Mouse (Mus musculus) liver, embryonic 15.5 days (tissue): ENCODE results near the gene Napb. TPM values are rescaled to one million over a fixed set of nuclear protein-coding genes. Genes with fewer than 3 reads are reported as not detected.

Experiments used
- ATAC-seq: fragments of 200-750 bp; cut with Nextera tagmentation; 2 replicates; pipeline ENCODE4 v1.8.0; 2017; ENCODE audit warnings: moderate number of reproducible peaks, mild to moderate bottlenecking, moderate library complexity; ENCODE audit not compliant: insufficient read depth
- H3K27ac ChIP-seq: fragments of 300-500 bp; sonication (generic); replicated peaks from 2 replicates; pipeline ENCODE4 v1.5.1; 2015; ENCODE audit warnings: mild to moderate bottlenecking, inconsistent platforms
- H3K27me3 ChIP-seq: fragments of 300-500 bp; sonication (generic); 2 replicates; pipeline ENCODE4 v1.6.1; 2015; ENCODE audit warnings: mild to moderate bottlenecking, inconsistent platforms
- H3K36me3 ChIP-seq: fragments of 300-500 bp; sonication (generic); replicated peaks from 2 replicates; pipeline ENCODE4 v1.6.1; 2015; ENCODE audit warnings: moderate library complexity, mild to moderate bottlenecking, inconsistent platforms
- H3K4me1 ChIP-seq: fragments of 300-500 bp; sonication (generic); replicated peaks from 2 replicates; pipeline ENCODE4 v1.6.1; 2015; ENCODE audit warnings: inconsistent platforms
- H3K4me2 ChIP-seq: fragments of 300-500 bp; sonication (generic); 2 replicates; pipeline ENCODE4 v1.6.1; 2015; ENCODE audit warnings: moderate library complexity, mild to moderate bottlenecking, inconsistent platforms
- H3K4me3 ChIP-seq: fragments of 300-500 bp; sonication (generic); replicated peaks from 2 replicates; pipeline ENCODE4 v1.5.1; 2015; ENCODE audit warnings: mild to moderate bottlenecking, inconsistent platforms
- H3K9ac ChIP-seq: fragments of 300-500 bp; sonication (generic); 2 replicates; pipeline ENCODE4 v1.6.1; 2015; ENCODE audit warnings: moderate library complexity, mild to moderate bottlenecking, inconsistent platforms
- H3K9me3 ChIP-seq: fragments of 300-500 bp; sonication (generic); replicated peaks from 2 replicates; pipeline ENCODE4 v1.6.1; 2016; ENCODE audit warnings: inconsistent platforms
- WGBS: fragments of 180-500 bp; shearing (Covaris S2); methylation state at CpG from one replicate; pipeline ENCODE4 v1.1.7; 2015; ENCODE audit warnings: mixed read lengths; ENCODE audit not compliant: insufficient replicate concordance; 5-methylcytosine and 5-hydroxymethylcytosine counted together
- polyA plus RNA-seq: library from polyadenylated mRNA; unstranded; fragments of >200 nt; fragmentation: Nextera tagmentation; extraction: Ambion mirVana; gene quantifications from 2 replicates; pipeline ENCODE4 v1.2.1, GENCODE M21; 2015

The Napb gene
- polyA plus RNA-seq, 1 experiment from 2014 or later, result 0.30 TPM

DNA sequence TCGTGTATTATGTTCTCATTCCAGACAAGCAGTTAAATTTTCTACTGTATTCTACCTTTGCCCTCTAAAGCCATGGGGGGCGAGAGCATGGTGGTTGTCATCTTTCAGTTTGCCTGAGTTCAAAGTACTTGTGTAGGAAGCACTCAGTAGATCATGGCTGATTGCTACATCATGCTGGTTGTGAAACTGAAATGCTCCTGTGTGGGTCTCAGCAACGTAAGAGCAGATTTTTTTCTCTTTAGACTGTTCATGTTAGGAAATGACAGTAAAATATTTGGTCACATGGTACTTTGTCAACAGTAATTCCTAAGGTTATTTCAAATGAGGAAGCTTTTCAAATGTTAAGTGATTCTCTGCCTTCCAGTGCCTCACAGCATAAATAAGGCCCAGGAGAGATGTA lies 46.6 kb downstream of the Napb start:
- Histone ChIP-seq H3K27me3 (no peaks in the 10 kb centered on the region), H3K27ac (peak overlapping the region; percentile 53; the same call in 1 of the 2 replicates), H3K36me3 (peaks cover 42% of the 10 kb centered on the region), H3K9me3 (no peaks in the 10 kb centered on the region), H3K4me1 (peaks cover 35% of the 10 kb centered on the region), H3K9ac (no peak overlapping the region), H3K4me2 (peak overlapping the region; percentile 8; the same call in 1 of the 2 replicates), H3K4me3 (no peak overlapping the region)
- no peak for ATAC-seq
- WGBS, result 62% methylated on average over 3 of the region's 3 CpGs

DNA sequence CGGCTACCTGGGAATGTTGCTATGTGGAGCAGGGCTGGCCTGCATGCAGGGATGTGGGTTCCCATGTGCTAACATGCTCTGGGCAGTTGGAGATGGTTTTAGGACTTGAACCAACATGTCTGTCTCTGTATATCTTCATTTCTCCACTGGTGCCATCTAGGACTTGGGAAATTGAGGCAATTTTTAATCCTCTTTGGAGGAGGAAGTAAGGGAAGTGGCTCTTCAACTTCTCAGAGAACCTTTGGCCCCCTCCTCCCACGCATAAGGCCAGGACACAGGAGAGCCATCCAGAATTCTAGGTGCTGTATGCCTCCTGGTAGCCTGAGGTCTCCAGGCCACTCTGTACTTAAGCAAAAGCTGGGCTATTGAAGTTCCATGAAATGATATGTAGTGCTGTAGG lies 47.3 kb downstream of the Napb start:
- no peaks in the 10 kb centered on the region for H3K9me3 ChIP-seq
- no peaks in the 10 kb centered on the region for H3K27me3 ChIP-seq
- H3K4me3 ChIP-seq, result no peak overlapping the region
- 68% methylated on average over 2 of the region's 2 CpGs for WGBS
- H3K36me3 ChIP-seq, result peaks cover 37% of the 10 kb centered on the region
- H3K4me2 ChIP-seq, result no peak overlapping the region
- H3K4me1 ChIP-seq, result peaks cover 41% of the 10 kb centered on the region
- no peak for ATAC-seq
- no peak overlapping the region for H3K9ac ChIP-seq
- H3K27ac ChIP-seq, result peak overlapping the region; percentile 53

DNA sequence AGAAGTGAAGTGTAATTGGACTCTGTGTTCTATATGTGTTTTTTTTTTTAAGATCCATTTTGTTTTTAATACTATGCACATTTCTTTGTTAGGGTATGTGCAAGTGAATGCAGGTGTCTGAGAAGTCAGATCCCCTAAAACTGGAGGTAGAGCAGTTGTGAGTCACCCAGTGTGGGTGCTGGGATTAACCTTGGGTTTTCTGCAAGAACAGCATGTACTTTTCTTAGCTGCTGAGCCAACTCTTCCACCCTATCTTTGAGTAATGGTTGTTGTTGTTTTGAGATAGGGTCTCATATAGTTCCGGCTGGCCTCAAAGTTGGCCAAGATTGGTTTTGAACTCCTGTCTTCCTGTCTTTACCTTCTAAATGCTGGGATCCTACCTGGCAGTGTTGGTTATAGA lies 49.2 kb downstream of the Napb start:
- Histone ChIP-seq H3K4me3 (no peak overlapping the region), H3K4me2 (0 out of 2 replicates have a peak overlapping the region, but pooled peaks have one; percentile 1), H3K36me3 (peaks cover 27% of the 10 kb centered on the region), H3K9me3 (no peaks in the 10 kb centered on the region), H3K27me3 (no peaks in the 10 kb centered on the region), H3K4me1 (peaks cover 59% of the 10 kb centered on the region), H3K27ac (no peak overlapping the region), H3K9ac (no peak overlapping the region)
- no peak for ATAC-seq
- WGBS, result 64% methylated on average over 1 of the region's 1 CpGs

DNA sequence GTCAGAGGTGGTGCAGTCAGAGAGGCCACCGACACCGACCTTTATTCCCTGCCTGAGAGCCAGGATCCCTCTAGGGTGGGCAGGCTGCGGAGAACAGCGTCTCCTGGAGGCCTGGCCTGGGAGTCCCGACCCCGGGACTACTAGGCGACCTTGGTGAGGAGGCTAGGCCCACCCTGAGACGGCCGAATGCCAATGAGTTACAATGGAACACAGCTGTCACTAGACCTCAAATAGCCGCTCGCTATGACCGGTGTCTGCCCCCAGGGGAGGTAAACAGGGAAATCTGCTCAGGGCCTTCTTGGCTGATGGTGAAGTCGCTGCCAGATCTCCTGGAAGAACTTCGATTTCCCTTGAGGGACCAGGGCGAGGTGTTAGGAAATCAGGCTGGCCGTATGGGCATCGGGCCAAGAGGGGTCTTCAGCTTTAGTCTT lies 50.8 kb downstream of the Napb start:
- H3K9ac ChIP-seq, result peak overlapping the region; percentile 84
- H3K4me1 ChIP-seq, result peaks cover 69% of the 10 kb centered on the region
- peak; percentile 63 for ATAC-seq
- 8% methylated on average over 17 of the region's 17 CpGs for WGBS
- H3K27ac ChIP-seq, result peak overlapping the region; percentile 78
- H3K4me2 ChIP-seq, result peak overlapping the region; percentile 91
- H3K9me3 ChIP-seq, result no peaks in the 10 kb centered on the region
- H3K36me3 ChIP-seq, result peaks cover 35% of the 10 kb centered on the region
- peak overlapping the region; percentile 84 for H3K4me3 ChIP-seq
- no peaks in the 10 kb centered on the region for H3K27me3 ChIP-seq

DNA sequence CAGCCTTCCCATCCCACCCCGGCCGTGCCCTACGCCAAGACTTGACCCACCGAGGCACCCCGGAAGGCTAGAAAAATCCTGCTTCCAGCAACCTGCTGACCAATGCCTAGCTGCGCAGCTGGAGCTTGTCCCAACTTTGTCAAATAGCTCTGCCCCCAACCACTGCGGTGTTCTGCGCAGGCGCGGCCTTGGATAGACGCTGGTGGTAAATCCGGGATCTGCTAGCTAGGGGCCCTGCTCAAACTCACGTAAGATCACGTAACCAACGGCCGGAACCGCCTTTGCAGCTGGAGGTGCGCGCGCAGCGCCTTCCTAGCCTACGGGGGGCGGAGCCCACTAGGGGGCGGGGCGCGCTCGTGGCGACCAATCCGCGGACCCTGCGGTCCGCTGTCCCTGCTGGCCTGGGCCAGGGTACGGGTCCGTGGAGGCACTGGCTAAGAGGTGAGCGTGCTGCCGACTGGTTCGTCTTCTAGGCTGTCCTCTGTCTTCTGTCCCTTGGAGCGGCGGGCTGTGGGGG lies 51.4 kb downstream of the Napb start, which contains the start of gene Gzf1:
Gene Gzf1 (plus strand): TSS at position 249 of the 517 bp plus-strand sequence.
- WGBS, result 0% methylated on average over 39 of the region's 39 CpGs
- peak within 1 kb of the TSS; percentile 84 for H3K4me3 ChIP-seq
- H3K4me1 ChIP-seq, result peaks cover 74% of the 10 kb centered on the region
- H3K9ac ChIP-seq, result peak within 1 kb of the TSS; percentile 84
- peak; percentile 93 for ATAC-seq
- no peaks in the 10 kb centered on the region for H3K9me3 ChIP-seq
- peak within 1 kb of the TSS; percentile 86 for H3K27ac ChIP-seq
- peaks cover 40% of the 10 kb centered on the region for H3K36me3 ChIP-seq
- peak within 1 kb of the TSS; percentile 91 for H3K4me2 ChIP-seq
- H3K27me3 ChIP-seq, result no peaks in the 10 kb centered on the region

DNA sequence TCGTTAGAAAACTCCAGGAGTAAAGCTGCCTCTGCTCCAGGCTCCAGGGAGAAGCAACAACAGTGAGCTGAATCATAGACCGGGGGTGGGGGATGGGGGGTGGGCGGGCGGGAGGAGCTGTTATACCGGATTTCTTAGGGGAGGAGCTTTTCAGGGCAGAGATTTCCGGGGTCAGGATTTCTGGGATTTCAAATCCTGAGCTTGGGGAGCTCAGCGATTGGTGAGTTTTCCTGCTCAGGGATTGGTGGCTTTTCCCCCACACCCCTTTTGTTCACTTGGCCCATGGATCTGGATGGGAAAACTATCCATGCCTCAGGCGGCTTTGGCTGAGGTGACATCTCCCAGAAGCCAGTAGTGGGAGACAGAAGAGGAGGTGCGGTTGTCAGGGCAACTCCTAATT lies 52.9 kb downstream of the Napb start:
- ATAC-seq, result no peak
- Histone ChIP-seq H3K27me3 (no peaks in the 10 kb centered on the region), H3K9me3 (no peaks in the 10 kb centered on the region), H3K27ac (peak overlapping the region; percentile 86), H3K36me3 (peaks cover 46% of the 10 kb centered on the region), H3K4me3 (no peak overlapping the region), H3K4me2 (peak overlapping the region; percentile 91), H3K9ac (no peak overlapping the region), H3K4me1 (peaks cover 72% of the 10 kb centered on the region)
- 43% methylated on average over 9 of the region's 9 CpGs for WGBS

DNA sequence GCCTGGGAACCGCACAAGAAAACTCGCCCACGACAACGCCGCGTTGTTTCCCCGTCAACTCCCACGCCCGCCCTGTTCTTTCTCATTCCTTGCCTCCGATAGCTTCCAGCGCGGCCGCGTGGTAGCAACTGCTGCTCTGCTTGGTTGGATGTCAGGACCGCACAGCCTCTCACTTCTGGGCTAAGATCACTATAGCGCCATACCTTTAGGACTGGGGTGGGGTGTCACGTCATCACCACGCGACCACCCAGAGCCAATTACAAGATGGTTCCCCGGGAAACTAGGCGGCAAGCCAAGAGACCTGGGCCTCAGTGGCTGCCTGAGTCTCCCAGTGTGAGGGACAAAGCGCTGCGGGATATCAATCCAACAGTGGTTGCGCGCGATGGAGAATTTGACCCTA lies 54.5 kb downstream of the Napb start:
- ATAC-seq, result no peak
- H3K9ac ChIP-seq, result no peak overlapping the region
- WGBS, result 59% methylated on average over 26 of the region's 26 CpGs

DNA sequence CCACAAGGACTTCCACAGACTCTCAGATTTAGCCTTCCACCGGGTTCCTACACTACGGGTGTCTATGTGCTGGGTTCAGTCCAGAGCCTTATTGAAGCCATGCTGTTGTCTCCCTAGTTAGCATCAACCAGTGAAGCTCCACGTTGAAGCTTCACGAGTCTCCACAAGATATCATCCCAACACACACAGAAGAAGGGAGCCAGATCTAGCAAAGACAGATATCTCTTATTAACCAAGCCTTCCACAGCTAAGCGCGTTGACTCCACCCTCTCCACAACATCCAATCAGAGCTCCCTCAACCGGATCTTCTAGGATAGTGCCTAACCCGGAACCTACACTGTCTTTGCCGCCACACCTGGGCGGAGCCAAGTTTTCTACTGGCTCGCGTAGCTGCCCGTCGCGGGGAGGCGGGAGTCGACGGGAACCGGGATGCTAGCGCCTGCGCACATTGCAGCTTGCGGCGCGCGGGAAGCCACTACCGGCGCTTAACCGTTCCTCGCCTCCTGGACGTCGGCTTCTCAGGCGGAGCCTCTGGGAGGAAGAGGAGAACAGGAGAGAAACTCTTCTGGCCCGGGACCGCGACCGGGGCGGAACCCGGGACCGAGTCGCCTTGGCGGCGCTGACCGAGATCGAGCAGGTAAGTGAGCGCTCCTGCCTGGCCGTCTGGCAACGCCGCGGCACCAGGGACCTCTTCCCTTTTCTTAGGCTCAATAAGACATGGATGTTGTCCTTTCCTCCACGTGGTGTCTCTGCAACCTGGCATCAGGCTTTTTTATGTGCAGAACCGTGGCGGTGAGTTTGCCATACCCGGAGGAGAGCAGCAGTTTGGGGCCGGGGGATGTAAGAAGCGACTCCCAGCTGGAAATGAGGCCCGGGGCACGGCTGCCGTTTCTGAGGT lies 59.8 kb downstream of the Napb start, which contains the start of gene Nxt1:
Gene Nxt1 (plus strand): TSS at position 403 of the 898 bp plus-strand sequence.
- H3K4me3 ChIP-seq, result peak within 1 kb of the TSS; percentile 73
- H3K4me1 ChIP-seq, result peaks cover 40% of the 10 kb centered on the region
- H3K4me2 ChIP-seq, result peak within 1 kb of the TSS; percentile 78
- peak within 1 kb of the TSS; percentile 77 for H3K9ac ChIP-seq
- peak within 1 kb of the TSS; percentile 89 for H3K27ac ChIP-seq
- WGBS, result under 1% methylated on average over 58 of the region's 58 CpGs
- ATAC-seq, result peak; percentile 100
- H3K36me3 ChIP-seq, result peaks cover 34% of the 10 kb centered on the region
- H3K27me3 ChIP-seq, result no peaks in the 10 kb centered on the region; the same call in 1 of the 2 replicates
- H3K9me3 ChIP-seq, result no peaks in the 10 kb centered on the region

More for the DNA sequence above, 54.5 kb downstream of the Napb start:
- no peaks in the 10 kb centered on the region for H3K9me3 ChIP-seq
- peak overlapping the region; percentile 52; the same call in 1 of the 2 replicates for H3K27ac ChIP-seq
- H3K4me1 ChIP-seq, result peaks cover 74% of the 10 kb centered on the region
- H3K27me3 ChIP-seq, result no peaks in the 10 kb centered on the region
- peaks cover 42% of the 10 kb centered on the region for H3K36me3 ChIP-seq
- H3K4me3 ChIP-seq, result peak overlapping the region; percentile 38
- peak overlapping the region; percentile 42 for H3K4me2 ChIP-seq

DNA sequence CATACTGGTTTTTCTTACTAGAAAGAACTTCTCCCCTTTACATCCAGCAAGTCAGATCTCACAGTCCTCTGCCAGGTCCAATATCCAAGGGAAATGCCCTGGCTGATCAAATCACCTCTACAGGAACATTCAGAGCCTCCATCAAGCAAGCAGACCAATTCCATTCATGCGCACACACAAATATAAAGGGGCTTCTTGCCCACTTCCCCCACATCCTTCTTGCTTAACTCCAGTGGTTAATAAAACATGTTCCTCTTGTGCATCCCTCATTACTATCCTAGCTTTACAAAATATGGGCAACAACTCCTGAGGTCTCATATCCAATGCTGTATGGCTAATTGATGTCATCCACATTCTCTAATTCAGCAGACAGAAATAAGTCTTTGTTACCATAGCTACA lies 68.8 kb downstream of the Napb start:
- no peaks in the 10 kb centered on the region for H3K36me3 ChIP-seq
- H3K4me3 ChIP-seq, result no peak overlapping the region
- H3K4me2 ChIP-seq, result no peak overlapping the region
- no peak for ATAC-seq
- peaks cover 13% of the 10 kb centered on the region for H3K27me3 ChIP-seq
- H3K27ac ChIP-seq, result no peak overlapping the region
- H3K4me1 ChIP-seq, result no peaks in the 10 kb centered on the region
- H3K9ac ChIP-seq, result no peak overlapping the region
- WGBS, result 54% methylated on average over 1 of the region's 1 CpGs
- H3K9me3 ChIP-seq, result no peaks in the 10 kb centered on the region

DNA sequence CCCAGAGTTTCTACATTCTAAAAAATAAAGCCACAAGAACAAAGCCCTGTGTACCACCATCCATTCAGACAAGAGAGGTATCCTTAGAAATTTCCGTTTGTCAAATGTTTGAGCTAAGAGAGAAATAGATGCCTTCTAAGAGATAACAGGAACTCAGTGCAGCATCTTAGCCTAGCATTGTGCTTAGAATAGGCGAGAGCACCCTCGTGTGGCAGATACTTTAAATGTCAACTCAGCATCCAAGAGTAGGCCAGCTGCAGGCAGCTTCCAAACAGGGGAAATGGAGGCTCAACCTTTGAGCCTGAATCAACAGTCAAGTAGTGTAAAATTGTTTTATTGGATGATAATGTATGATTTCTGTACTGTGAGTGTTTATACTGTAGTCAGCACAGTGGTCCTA lies 77.3 kb downstream of the Napb start:
- no peaks in the 10 kb centered on the region for H3K9me3 ChIP-seq
- H3K4me1 ChIP-seq, result no peaks in the 10 kb centered on the region
- no peak for ATAC-seq
- H3K4me2 ChIP-seq, result no peak overlapping the region
- H3K27me3 ChIP-seq, result no peaks in the 10 kb centered on the region
- no peak overlapping the region for H3K4me3 ChIP-seq
- no peaks in the 10 kb centered on the region for H3K36me3 ChIP-seq
- no peak overlapping the region for H3K9ac ChIP-seq
- H3K27ac ChIP-seq, result no peak overlapping the region
- WGBS, result 0% methylated on average over 3 of the region's 3 CpGs

DNA sequence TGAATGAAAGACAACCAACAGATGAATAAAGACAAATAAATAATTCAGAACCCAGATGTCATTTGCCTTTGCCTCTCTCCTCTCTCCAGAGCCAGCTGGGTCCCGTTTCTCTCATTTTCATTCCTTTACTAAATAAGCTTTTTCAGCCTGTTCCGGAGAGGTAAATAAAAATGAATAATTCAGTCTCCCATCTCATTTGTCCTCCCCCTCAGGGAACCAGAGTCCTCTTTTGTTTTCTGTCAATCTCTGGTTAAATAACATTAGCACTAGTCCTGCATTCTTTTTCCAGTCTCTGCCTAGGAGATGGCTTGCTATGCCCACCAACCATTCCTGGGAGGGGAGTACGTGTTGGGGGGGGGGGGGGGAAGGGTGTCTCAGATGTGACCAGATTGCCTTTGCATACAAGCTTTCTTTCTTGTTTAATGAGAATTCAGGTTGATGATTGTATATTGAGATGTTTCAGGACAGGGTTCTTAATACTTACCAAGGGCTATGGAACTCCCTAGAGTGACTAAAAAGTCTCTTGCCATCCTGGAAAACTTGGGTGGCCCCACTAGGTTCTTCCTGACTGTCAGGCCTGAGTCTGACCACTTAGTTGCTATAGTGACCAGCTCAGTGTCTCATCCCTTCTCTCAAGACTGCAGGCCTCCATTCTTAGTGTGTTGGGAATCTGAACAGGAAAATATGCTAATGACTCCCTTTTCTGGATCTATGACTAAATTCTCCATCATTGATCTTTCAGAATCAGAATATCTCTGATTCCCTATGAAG lies 81.5 kb downstream of the Napb start:
- H3K27me3 ChIP-seq, result no peaks in the 10 kb centered on the region
- H3K27ac ChIP-seq, result no peak overlapping the region
- no peaks in the 10 kb centered on the region for H3K36me3 ChIP-seq
- H3K4me2 ChIP-seq, result no peak overlapping the region
- H3K9me3 ChIP-seq, result no peaks in the 10 kb centered on the region
- H3K9ac ChIP-seq, result no peak overlapping the region
- no peaks in the 10 kb centered on the region for H3K4me1 ChIP-seq
- no peak for ATAC-seq
- no peak overlapping the region for H3K4me3 ChIP-seq
- 43% methylated on average over 3 of the region's 3 CpGs for WGBS
